Mouse (Mus musculus): ENCODE data around the gene Islr2. TPM values are rescaled to one million over a fixed set of nuclear protein-coding genes. Genes with fewer than 3 reads are reported as not detected.

Islr2 gene
- polyA plus RNA-seq, 1 experiment from 2014 or later, result not detected

GRCm38 (mm10) chr9:58160315-58160714 is 43.8 kb downstream of the Islr2 start:
- H3K9me3 ChIP-seq (ENCODE audit: low read length), result no peaks in the 10 kb centered on the region
- no peaks in the 10 kb centered on the region for H3K36me3 ChIP-seq (replicated peaks; ENCODE audit: insufficient read depth, low read length)
- no peak for TF ChIP-seq EP300 (IDR thresholded peaks at IDR 0.05; ENCODE audit: low read depth)
- TF ChIP-seq CTCF (IDR thresholded peaks at IDR 0.05; ENCODE audit: low read depth), result no peak
- H3K4me2 ChIP-seq (ENCODE audit: low read depth, low read length), result no peak overlapping the region
- H3K9ac ChIP-seq (replicated peaks), result no peak overlapping the region
- H3K4me1 ChIP-seq (ENCODE audit: insufficient read depth), result no peaks in the 10 kb centered on the region
- 26% methylated on average over 5 of the region's 5 CpGs for WGBS (ENCODE audit: insufficient replicate concordance)
- no peak overlapping the region for H3K27ac ChIP-seq (ENCODE audit: low read depth)
- DNase-seq (no peak), ATAC-seq (no peak)
- H3K4me3 ChIP-seq (ENCODE audit: low read depth, low read length), result no peak overlapping the region
- H3K27me3 ChIP-seq (ENCODE audit: insufficient read depth, low read length), result no peaks in the 10 kb centered on the region

- no peak for TF ChIP-seq CTCF (IDR thresholded peaks at IDR 0.05; ENCODE audit: low read depth)
- DNase-seq, result no peak
- H3K4me3 ChIP-seq (ENCODE audit: low read depth, low read length), result no peak overlapping the region
- no peak for ATAC-seq
- H3K4me2 ChIP-seq (ENCODE audit: low read depth, low read length), result no peak overlapping the region
- WGBS (ENCODE audit: insufficient replicate concordance), result 50% methylated on average over 4 of the region's 4 CpGs
- no peak overlapping the region for H3K27ac ChIP-seq (ENCODE audit: low read depth)
- no peak overlapping the region for H3K9ac ChIP-seq (replicated peaks)
- H3K36me3 ChIP-seq (replicated peaks; ENCODE audit: insufficient read depth, low read length), result no peaks in the 10 kb centered on the region
- no peaks in the 10 kb centered on the region for H3K4me1 ChIP-seq (ENCODE audit: insufficient read depth)
- H3K27me3 ChIP-seq (ENCODE audit: insufficient read depth, low read length), result no peaks in the 10 kb centered on the region
- H3K9me3 ChIP-seq (ENCODE audit: low read length), result no peaks in the 10 kb centered on the region
Measured at GRCm38 (mm10) chr9:58159855-58160254, 44.3 kb downstream of the Islr2 start.

GRCm38 (mm10) chr9:58158541-58159311 is 45.4 kb downstream of the Islr2 start:
- Histone ChIP-seq H3K4me1 (ENCODE audit: insufficient read depth) (no peaks in the 10 kb centered on the region), H3K4me3 (ENCODE audit: low read depth, low read length) (no peak overlapping the region), H3K27ac (ENCODE audit: low read depth) (0 out of 2 replicates have a peak overlapping the region, but pooled peaks have one; percentile 29), H3K9ac (replicated peaks) (no peak overlapping the region), H3K27me3 (ENCODE audit: insufficient read depth, low read length) (no peaks in the 10 kb centered on the region), H3K4me2 (ENCODE audit: low read depth, low read length) (peak overlapping the region; percentile 7; the same call in 1 of the 2 replicates), H3K9me3 (ENCODE audit: low read length) (no peaks in the 10 kb centered on the region), H3K36me3 (replicated peaks; ENCODE audit: insufficient read depth, low read length) (no peaks in the 10 kb centered on the region)
- WGBS (ENCODE audit: insufficient replicate concordance), result 36% methylated on average over 7 of the region's 7 CpGs
- TF ChIP-seq CTCF (IDR thresholded peaks at IDR 0.05; ENCODE audit: low read depth), result no peak
- no peak for TF ChIP-seq EP300 (IDR thresholded peaks at IDR 0.05; ENCODE audit: low read depth)
- ATAC-seq (no peak), DNase-seq (no peak)

- Histone ChIP-seq H3K27ac (ENCODE audit: low read depth) (0 out of 2 replicates have a peak overlapping the region, but pooled peaks have one; percentile 29), H3K27me3 (ENCODE audit: insufficient read depth, low read length) (no peaks in the 10 kb centered on the region), H3K4me3 (ENCODE audit: low read depth, low read length) (no peak overlapping the region), H3K9me3 (ENCODE audit: low read length) (no peaks in the 10 kb centered on the region), H3K36me3 (replicated peaks; ENCODE audit: insufficient read depth, low read length) (no peaks in the 10 kb centered on the region), H3K9ac (replicated peaks) (no peak overlapping the region), H3K4me2 (ENCODE audit: low read depth, low read length) (no peak overlapping the region), H3K4me1 (ENCODE audit: insufficient read depth) (no peaks in the 10 kb centered on the region)
- DNase-seq (no peak), ATAC-seq (no peak)
- TF ChIP-seq EP300 (IDR thresholded peaks at IDR 0.05; ENCODE audit: low read depth) (no peak), CTCF (IDR thresholded peaks at IDR 0.05; ENCODE audit: low read depth) (no peak)
- 87% methylated on average over 13 of the region's 13 CpGs for WGBS (ENCODE audit: insufficient replicate concordance)
Measured at GRCm38 (mm10) chr9:58157838-58158237, 46.3 kb downstream of the Islr2 start.

GRCm38 (mm10) chr9:58156819-58157560 is 47.1 kb downstream of the Islr2 start:
- Histone ChIP-seq H3K4me1 (ENCODE audit: insufficient read depth) (no peaks in the 10 kb centered on the region), H3K27me3 (ENCODE audit: insufficient read depth, low read length) (no peaks in the 10 kb centered on the region), H3K27ac (ENCODE audit: low read depth) (no peak overlapping the region), H3K36me3 (replicated peaks; ENCODE audit: insufficient read depth, low read length) (no peaks in the 10 kb centered on the region), H3K4me2 (ENCODE audit: low read depth, low read length) (no peak overlapping the region), H3K9me3 (ENCODE audit: low read length) (no peaks in the 10 kb centered on the region), H3K9ac (replicated peaks) (no peak overlapping the region), H3K4me3 (ENCODE audit: low read depth, low read length) (no peak overlapping the region)
- no peak for ATAC-seq
- WGBS (ENCODE audit: insufficient replicate concordance), result 75% methylated on average over 22 of the region's 22 CpGs
- TF ChIP-seq CTCF (IDR thresholded peaks at IDR 0.05; ENCODE audit: low read depth) (no peak), EP300 (IDR thresholded peaks at IDR 0.05; ENCODE audit: low read depth) (no peak)
- DNase-seq, result no peak

- no peaks in the 10 kb centered on the region for H3K36me3 ChIP-seq (replicated peaks; ENCODE audit: insufficient read depth, low read length)
- no peak overlapping the region for H3K9ac ChIP-seq (replicated peaks)
- TF ChIP-seq CTCF (IDR thresholded peaks at IDR 0.05; ENCODE audit: low read depth), result no peak
- TF ChIP-seq EP300 (IDR thresholded peaks at IDR 0.05; ENCODE audit: low read depth), result no peak
- no peak overlapping the region for H3K27ac ChIP-seq (ENCODE audit: low read depth)
- no peak overlapping the region for H3K4me2 ChIP-seq (ENCODE audit: low read depth, low read length)
- H3K4me3 ChIP-seq (ENCODE audit: low read depth, low read length), result no peak overlapping the region
- H3K27me3 ChIP-seq (ENCODE audit: insufficient read depth, low read length), result no peaks in the 10 kb centered on the region
- DNase-seq (no peak), ATAC-seq (no peak)
- no peaks in the 10 kb centered on the region for H3K9me3 ChIP-seq (ENCODE audit: low read length)
- WGBS (ENCODE audit: insufficient replicate concordance), result 58% methylated on average over 3 of the region's 3 CpGs
- H3K4me1 ChIP-seq (ENCODE audit: insufficient read depth), result no peaks in the 10 kb centered on the region
Measured at GRCm38 (mm10) chr9:58155366-58155765, 48.8 kb downstream of the Islr2 start.
